Mouse (Mus musculus): ENCODE results near the gene Bloc1s6. TPM values are rescaled to one million over a fixed set of nuclear protein-coding genes. Genes with fewer than 3 reads are reported as not detected.
A peak's percentile ranks its signal among the peaks of the same experiment; 100 is the strongest.

The Bloc1s6 gene
- total RNA-seq, 2 experiments from 2014 or later: 19.5 to 24.8 TPM

DNA sequence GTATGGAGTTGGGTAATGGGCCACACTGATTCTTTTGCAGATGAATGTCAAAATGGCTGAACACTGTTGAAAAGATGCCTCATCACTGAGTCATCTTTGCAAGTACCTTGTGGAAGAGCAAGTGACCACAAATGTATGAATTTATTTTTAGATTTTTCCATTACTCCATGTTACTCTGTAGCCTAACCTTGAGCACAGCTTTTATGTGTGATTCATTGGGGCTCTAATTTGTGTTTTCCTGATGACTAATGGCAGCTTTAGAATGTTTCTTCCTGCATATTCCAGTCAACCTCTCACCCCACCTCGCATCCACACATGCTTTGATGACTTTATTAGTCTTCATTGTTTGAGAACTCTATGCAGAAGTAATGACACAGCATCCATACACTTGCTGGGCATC is 19.1 kb upstream of the Bloc1s6 start:
- Histone ChIP-seq H3K4me3 (no peak overlapping the region), H3K27ac (no peak overlapping the region)
- no peak for TF ChIP-seq CTCF (conservative IDR thresholded peaks at IDR 0.05)
- no peak for DNase-seq (ENCODE audit: low spot score in 2 of 2)

DNA sequence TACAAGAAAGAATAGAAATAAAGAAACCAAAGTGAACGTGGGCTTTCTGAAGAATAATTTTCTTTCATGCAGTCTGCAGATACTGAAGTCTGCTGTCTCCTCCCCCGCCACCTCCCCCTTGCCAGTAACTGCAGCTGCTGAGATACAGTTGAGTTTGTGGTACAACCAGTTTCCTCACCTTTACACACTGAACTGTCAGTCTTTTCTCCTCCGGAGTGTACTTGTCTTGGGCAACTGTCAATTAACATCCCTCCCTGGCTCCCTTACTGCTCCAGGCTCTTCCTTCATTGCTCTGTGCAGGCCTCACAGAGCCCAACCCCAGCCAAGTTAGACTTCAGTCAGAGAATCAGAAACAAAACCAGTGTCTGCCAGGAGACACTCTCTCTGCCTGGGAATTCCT is 17.7 kb upstream of the Bloc1s6 start:
- Histone ChIP-seq H3K4me3 (no peak overlapping the region), H3K27ac (no peak overlapping the region)
- no peak for TF ChIP-seq CTCF (conservative IDR thresholded peaks at IDR 0.05)
- DNase-seq (ENCODE audit: low spot score in 2 of 2): no peak

DNA sequence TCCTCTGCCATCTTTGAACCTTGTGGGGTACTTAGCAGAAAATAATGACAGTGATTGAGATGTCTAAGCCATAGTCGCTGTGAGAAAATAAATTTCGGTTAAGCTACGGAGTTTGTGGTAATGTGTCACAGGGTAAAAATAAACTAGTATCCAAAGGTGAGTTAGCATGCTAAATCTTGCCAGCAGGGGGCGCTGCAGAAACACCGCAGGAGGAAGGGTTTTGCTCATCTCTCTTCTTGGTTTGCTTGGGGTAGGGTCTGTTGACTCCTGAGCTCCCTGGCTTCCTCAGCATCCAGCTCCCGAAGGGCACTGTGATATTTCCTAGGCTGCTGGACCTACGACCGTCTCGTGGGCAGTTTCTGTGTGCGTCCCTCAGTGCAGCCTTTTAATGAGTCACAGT is 12.7 kb upstream of the Bloc1s6 start:
- DNase-seq (ENCODE audit: low spot score in 2 of 2): no peak
- H3K4me3 ChIP-seq: no peak overlapping the region
- no peak overlapping the region for H3K27ac ChIP-seq
- peak; percentile 76 for TF ChIP-seq CTCF (conservative IDR thresholded peaks at IDR 0.05)

DNA sequence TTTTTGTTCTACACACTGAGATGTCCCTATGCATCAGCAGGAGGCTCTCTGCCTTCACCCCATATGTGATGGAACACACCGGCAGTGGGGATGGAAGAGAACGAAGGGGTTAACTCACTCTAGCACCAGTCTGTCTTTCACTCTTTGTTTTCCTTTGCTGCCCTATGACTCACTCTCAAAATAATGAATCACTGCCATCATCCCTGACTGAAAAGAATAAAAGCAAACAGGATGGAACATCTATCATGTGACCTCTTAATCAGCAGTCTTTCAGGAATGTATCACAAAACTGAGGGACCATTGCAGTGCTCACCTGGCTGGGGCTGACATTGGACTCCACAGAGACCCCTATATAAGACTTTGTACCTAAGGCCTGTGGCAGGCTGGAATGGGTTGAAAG is 6.8 kb upstream of the Bloc1s6 start:
- TF ChIP-seq CTCF (conservative IDR thresholded peaks at IDR 0.05): no peak
- Histone ChIP-seq H3K27ac (no peak overlapping the region), H3K4me3 (no peak overlapping the region)
- DNase-seq (ENCODE audit: low spot score in 2 of 2): no peak

DNA sequence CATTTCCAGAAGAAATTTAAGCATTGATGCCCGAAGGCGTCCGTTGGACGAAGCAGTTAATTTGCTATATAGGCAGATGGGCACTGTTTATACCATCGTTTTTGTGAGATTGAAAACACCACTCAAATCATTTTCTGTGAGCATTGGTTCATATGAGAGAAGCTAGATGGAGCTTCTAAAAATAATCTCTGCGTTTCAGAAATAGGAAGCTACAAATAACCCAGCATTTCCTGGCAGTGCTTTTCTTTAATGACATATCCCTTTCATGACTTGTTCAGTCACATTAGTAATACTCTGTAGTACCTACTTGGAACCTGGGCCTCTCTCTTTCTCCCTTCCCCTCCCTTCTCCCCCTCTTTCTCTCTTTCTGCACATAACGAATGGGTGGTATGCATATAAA is 720 bp downstream of the Bloc1s6 start:
- Histone ChIP-seq H3K4me3 (peak overlapping the region; percentile 75), H3K27ac (peak overlapping the region; percentile 98)
- peak in 1 of 2 experiments; percentile 5 for DNase-seq (ENCODE audit: low spot score in 2 of 2)
- no peak; the same call in 1 of the 2 replicates for TF ChIP-seq CTCF (conservative IDR thresholded peaks at IDR 0.05)

DNA sequence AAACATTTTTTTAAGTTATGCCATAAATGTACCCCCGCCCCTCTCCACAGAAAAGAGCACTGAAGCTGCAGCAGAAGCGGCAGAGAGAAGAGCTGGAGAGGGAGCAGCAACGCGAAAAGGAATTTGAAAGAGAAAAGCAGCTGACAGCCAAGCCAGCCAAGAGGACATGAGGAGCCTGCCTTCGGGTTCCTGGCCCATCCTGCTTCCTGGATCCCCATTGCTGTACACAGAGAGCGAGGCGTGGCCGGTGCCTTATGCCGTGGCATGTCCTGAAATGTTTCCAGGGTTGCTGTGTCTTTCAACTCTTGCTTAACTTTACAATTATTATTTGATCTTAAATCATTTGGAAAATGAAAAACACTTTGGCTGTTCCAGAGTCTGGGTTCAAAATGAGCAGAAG is 8.2 kb downstream of the Bloc1s6 start:
- no peak for TF ChIP-seq CTCF (conservative IDR thresholded peaks at IDR 0.05)
- Histone ChIP-seq H3K4me3 (no peak overlapping the region), H3K27ac (no peak overlapping the region)
- DNase-seq (ENCODE audit: low spot score in 2 of 2): no peak

- peak; percentile 99; the same call in 1 of the 2 replicates for TF ChIP-seq CTCF (conservative IDR thresholded peaks at IDR 0.05)
- Histone ChIP-seq H3K4me3 (no peak overlapping the region), H3K27ac (no peak overlapping the region)
- peak in 1 of 2 experiments; percentile 71 for DNase-seq (ENCODE audit: low spot score in 2 of 2)
These were observed 15.5 kb downstream of the Bloc1s6 start for GRCm38 (mm10) chr2:122753739-122754343.

GRCm38 (mm10) chr2:122759791-122760190 is 21.5 kb downstream of the Bloc1s6 start:
- no peak for DNase-seq (ENCODE audit: low spot score in 2 of 2)
- TF ChIP-seq CTCF (conservative IDR thresholded peaks at IDR 0.05): no peak
- no peak overlapping the region for H3K27ac ChIP-seq
- H3K4me3 ChIP-seq: no peak overlapping the region

DNA sequence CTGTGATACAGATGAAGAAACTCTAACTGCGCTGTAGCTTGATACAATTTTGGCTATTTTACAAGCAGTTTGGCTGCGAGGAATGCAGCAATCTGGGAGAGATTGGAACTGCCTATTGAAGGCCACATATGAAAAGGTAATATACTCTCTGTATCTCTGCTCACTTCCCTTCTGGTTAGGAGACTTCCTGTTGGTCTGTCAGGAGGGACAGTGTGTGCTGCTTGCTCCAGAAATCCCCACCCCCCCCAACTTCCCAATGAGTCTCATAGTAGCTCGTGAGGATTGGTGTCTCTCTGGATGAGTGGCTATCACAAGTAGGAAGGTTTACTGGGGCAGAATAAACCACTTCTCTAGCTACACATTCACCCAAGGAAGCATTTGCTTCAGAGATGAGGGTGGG is 24.7 kb downstream of the Bloc1s6 start:
- no peak for TF ChIP-seq CTCF (conservative IDR thresholded peaks at IDR 0.05)
- H3K4me3 ChIP-seq: no peak overlapping the region
- DNase-seq (ENCODE audit: low spot score in 2 of 2): no peak
- H3K27ac ChIP-seq: no peak overlapping the region

- 0 out of 2 replicates have a peak, but pooled peaks have one; percentile 6 for TF ChIP-seq CTCF (conservative IDR thresholded peaks at IDR 0.05)
- no peak overlapping the region; the same call in 1 of the 2 replicates for H3K4me3 ChIP-seq
- no peak for DNase-seq (ENCODE audit: low spot score in 2 of 2)
- no peak overlapping the region for H3K27ac ChIP-seq
These were observed 26.2 kb downstream of the Bloc1s6 start for GRCm38 (mm10) chr2:122764526-122764925.

GRCm38 (mm10) chr2:122765071-122765793 is 26.9 kb downstream of the Bloc1s6 start, which contains the start of gene Sqor:
Sqor (plus strand) TSS chr2:122765237.
- DNase-seq (ENCODE audit: low spot score in 2 of 2): peak; percentile 10 to 30
- no peak; the same call in 1 of the 2 replicates for TF ChIP-seq CTCF (conservative IDR thresholded peaks at IDR 0.05)
- H3K4me3 ChIP-seq: peak within 1 kb of the TSS; percentile 63
- H3K27ac ChIP-seq: peak within 1 kb of the TSS; percentile 74

DNA sequence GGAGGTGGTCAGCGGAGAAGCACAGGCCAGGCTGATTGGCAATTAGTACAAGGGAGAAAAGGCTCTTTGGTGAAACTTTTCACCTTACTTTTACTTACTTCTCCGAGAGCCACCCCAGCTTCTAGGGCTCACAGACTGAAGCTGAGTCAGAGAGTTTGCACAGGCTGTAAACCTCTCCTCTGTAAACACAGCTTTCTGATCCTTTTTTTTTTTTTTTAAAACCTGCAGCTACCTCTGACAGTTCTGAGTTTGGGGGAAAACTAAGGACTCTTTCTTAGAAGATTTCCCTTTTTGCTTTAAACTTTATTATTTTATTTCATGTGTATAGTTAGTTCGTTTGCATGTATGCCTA is 27.5 kb downstream of the Bloc1s6 start:
- H3K27ac ChIP-seq: peak overlapping the region; percentile 74; the same call in 1 of the 2 replicates
- no peak for TF ChIP-seq CTCF (conservative IDR thresholded peaks at IDR 0.05)
- no peak for DNase-seq (ENCODE audit: low spot score in 2 of 2)
- H3K4me3 ChIP-seq: peak overlapping the region; percentile 63

GRCm38 (mm10) chr2:122771002-122771401 is 32.7 kb downstream of the Bloc1s6 start:
- no peak for TF ChIP-seq CTCF (conservative IDR thresholded peaks at IDR 0.05)
- H3K4me3 ChIP-seq: no peak overlapping the region
- DNase-seq (ENCODE audit: low spot score in 2 of 2): no peak
- no peak overlapping the region for H3K27ac ChIP-seq

DNA sequence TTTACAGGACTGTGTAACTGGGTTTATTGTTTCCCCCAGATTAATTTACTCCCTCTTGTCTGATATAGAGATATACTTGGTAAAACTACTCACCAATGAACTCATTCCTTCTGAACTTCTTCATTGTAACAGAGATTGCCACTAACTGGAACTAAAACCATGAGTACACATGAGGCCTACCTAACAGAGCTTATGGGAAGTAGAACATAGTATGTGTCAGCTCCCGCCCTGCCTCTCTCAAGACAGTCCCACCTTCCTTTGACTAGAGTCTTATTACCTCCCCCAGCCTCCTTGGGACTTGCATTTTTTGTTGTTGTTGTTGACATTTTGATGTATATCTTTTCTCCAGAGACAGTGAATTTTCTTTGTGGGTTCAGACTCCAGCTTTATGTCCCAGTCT is 34.6 kb downstream of the Bloc1s6 start:
- no peak for TF ChIP-seq CTCF (conservative IDR thresholded peaks at IDR 0.05)
- no peak for DNase-seq (ENCODE audit: low spot score in 2 of 2)
- Histone ChIP-seq H3K27ac (no peak overlapping the region), H3K4me3 (no peak overlapping the region)

Data from layer of hippocampus, adult 2 months (tissue).